Mouse (Mus musculus): ENCODE measurements at regions not wholly inside any gene's neighbourhood (a gene's known extent, or its start where the extent isn't known, plus 50 kb on each side); places are given as distances from the start of the nearest gene placed in this dataset.

DNA sequence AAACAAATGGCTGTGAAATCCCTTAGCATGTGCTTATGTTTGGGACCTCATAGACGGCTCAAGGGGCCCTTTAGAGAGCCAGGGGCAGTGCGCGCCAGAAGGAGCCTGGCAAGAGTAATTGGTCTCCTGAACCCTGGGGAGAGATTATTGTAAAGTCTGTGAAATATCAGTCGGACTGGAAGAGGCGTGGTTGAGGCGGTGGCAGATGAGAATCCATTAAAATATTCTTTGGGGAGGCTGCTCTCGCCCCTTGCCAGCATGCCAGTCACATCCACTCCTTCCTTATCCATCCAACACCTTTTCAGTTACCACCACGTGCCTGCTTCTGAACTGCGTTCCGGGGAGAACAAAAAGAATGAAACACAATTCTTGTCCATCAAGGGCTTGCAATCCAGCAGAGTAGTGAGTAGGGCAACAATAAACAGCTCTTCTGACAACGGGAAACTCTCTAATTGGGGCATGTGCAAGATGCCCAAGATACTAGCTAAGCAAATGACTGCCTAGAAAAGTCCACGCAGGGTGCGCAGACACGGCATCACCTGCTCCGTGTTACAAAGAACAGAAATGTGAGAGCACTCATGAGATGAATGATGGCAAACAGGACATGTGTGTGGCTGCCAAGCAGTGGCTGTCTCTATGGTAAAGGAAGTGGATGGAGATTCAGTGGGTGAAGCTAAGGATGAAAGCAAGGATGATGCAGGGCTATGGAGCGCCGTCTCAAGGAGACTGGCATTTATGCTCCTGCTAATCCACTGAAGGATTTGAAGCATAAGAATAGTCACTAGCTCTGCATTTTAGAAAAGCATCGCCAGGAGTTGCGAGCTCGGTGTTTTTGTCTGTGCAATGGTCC is 320.6 kb upstream of the Zfp462 start:
- no peaks in the 10 kb centered on the region for H3K4me1 ChIP-seq (replicated peaks; ENCODE audit: control insufficient read depth, insufficient read depth, low read length)
- H3K36me3 ChIP-seq (ENCODE audit: control insufficient read depth, insufficient read depth, low read length) = no peaks in the 10 kb centered on the region
- H3K4me3 ChIP-seq (ENCODE audit: low read depth, low read length) = no peak overlapping the region
- no peak overlapping the region for H3K9ac ChIP-seq (ENCODE audit: low read length)
- no peaks in the 10 kb centered on the region for H3K27me3 ChIP-seq (replicated peaks; ENCODE audit: control insufficient read depth, insufficient read depth, low read length)
- DNase-seq (ENCODE audit: low spot score) = no peak
- no peak for ATAC-seq (replicated peaks; ENCODE audit: low FRiP score, low TSS enrichment, low read depth)
- 0 out of 2 replicates have a peak, but pooled peaks cover 3% of the 10 kb centered on the region for H3K9me3 ChIP-seq (ENCODE audit: control insufficient read depth, low read length)
- no peak overlapping the region for H3K4me2 ChIP-seq (ENCODE audit: low read length)
- H3K27ac ChIP-seq (ENCODE audit: low read depth) = no peak overlapping the region
- 80% methylated on average over 20 of the region's 20 CpGs for WGBS

DNA sequence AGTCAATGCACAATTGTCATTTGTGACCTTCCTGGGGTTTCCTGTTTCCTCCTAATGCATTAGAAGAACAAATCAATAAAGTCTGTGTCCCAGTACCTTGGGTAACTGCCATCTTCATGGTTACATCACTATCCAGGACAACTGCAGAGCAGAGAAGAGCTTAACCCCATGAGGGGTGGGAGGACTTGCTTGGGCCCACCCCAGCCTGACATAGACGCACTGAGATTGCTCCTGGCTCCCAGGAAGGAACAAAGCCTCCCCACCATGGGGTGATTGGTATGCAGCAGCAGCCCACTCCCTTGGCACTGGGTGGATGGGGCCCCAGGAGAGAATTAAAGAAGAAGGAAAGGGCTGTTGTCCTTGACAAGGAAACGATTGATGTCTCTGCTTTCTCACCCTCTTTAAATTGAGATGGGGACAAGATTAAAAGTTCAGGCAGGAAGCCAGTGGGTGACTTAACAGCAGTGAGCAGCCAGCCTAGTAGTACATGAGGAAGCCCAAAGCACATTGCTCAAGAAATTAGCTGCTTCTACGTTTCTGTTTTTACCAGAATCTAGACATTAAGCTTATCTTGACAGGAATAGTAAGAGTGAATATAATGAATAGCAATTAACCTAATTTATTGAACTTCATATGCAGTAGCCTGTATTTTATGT is 307.7 kb upstream of the Zfp462 start:
- DNase-seq (ENCODE audit: low spot score) (no peak), ATAC-seq (replicated peaks; ENCODE audit: low FRiP score, low TSS enrichment, low read depth) (no peak)
- 35% methylated on average over 3 of the region's 3 CpGs for WGBS
- H3K4me1 ChIP-seq (replicated peaks; ENCODE audit: control insufficient read depth, insufficient read depth, low read length) = no peaks in the 10 kb centered on the region
- no peaks in the 10 kb centered on the region for H3K36me3 ChIP-seq (ENCODE audit: control insufficient read depth, insufficient read depth, low read length)
- H3K9me3 ChIP-seq (ENCODE audit: control insufficient read depth, low read length) = no peaks in the 10 kb centered on the region
- H3K4me2 ChIP-seq (ENCODE audit: low read length) = no peak overlapping the region
- no peaks in the 10 kb centered on the region for H3K27me3 ChIP-seq (replicated peaks; ENCODE audit: control insufficient read depth, insufficient read depth, low read length)
- no peak overlapping the region for H3K27ac ChIP-seq (ENCODE audit: low read depth)
- H3K4me3 ChIP-seq (ENCODE audit: low read depth, low read length) = no peak overlapping the region
- H3K9ac ChIP-seq (ENCODE audit: low read length) = no peak overlapping the region

DNA sequence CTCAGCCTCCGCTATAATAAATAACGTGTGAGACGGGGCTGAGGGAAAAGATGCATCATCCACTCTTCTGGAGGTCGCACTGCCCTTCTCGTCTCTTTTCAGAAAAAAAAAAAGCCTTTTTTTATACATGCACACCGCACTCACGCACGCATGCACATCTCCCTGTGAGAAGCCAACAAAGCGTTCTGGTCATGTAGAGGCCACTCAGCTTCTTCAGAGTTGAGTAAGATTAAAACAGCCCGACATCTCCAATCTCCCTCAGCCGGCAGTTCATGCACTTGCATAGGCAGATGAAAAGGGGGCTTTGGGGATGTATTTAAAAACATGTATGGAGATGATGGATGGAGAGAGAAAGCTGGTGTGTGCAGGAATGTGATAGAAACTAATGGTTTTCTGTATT is 298.8 kb upstream of the Zfp462 start:
- Histone ChIP-seq H3K9me3 (ENCODE audit: control insufficient read depth, low read length) (no peaks in the 10 kb centered on the region), H3K27ac (ENCODE audit: low read depth) (no peak overlapping the region), H3K4me3 (ENCODE audit: low read depth, low read length) (no peak overlapping the region), H3K9ac (ENCODE audit: low read length) (no peak overlapping the region), H3K27me3 (replicated peaks; ENCODE audit: control insufficient read depth, insufficient read depth, low read length) (no peaks in the 10 kb centered on the region), H3K4me1 (replicated peaks; ENCODE audit: control insufficient read depth, insufficient read depth, low read length) (no peaks in the 10 kb centered on the region), H3K36me3 (ENCODE audit: control insufficient read depth, insufficient read depth, low read length) (no peaks in the 10 kb centered on the region), H3K4me2 (ENCODE audit: low read length) (no peak overlapping the region)
- no peak for DNase-seq (ENCODE audit: low spot score)
- ATAC-seq (replicated peaks; ENCODE audit: low FRiP score, low TSS enrichment, low read depth) = no peak
- WGBS = 66% methylated on average over 11 of the region's 11 CpGs

DNA sequence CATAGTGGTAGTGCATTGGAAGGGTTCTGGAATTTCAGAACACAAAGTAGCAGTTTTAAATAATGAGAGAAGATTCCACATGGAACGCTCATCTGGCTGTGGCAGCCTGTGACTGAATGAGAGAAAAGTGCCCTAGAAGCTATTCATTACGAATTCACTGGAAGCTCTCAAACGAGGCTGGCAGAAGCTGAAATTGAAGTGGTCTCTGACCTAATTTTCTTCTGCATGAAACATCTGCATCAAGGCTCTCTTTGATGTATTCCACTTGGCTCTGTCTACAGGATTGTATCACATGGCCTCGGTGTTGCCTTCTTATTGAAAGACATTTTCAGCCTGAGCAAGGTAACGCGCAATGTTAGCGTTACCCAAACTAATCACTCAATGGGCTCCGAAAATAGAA is 298.4 kb upstream of the Zfp462 start:
- ATAC-seq (replicated peaks; ENCODE audit: low FRiP score, low TSS enrichment, low read depth) (no peak), DNase-seq (ENCODE audit: low spot score) (no peak)
- Histone ChIP-seq H3K9ac (ENCODE audit: low read length) (no peak overlapping the region), H3K4me3 (ENCODE audit: low read depth, low read length) (no peak overlapping the region), H3K27ac (ENCODE audit: low read depth) (no peak overlapping the region), H3K9me3 (ENCODE audit: control insufficient read depth, low read length) (no peaks in the 10 kb centered on the region), H3K36me3 (ENCODE audit: control insufficient read depth, insufficient read depth, low read length) (no peaks in the 10 kb centered on the region), H3K4me1 (replicated peaks; ENCODE audit: control insufficient read depth, insufficient read depth, low read length) (no peaks in the 10 kb centered on the region), H3K27me3 (replicated peaks; ENCODE audit: control insufficient read depth, insufficient read depth, low read length) (no peaks in the 10 kb centered on the region), H3K4me2 (ENCODE audit: low read length) (no peak overlapping the region)
- 65% methylated on average over 8 of the region's 8 CpGs for WGBS

DNA sequence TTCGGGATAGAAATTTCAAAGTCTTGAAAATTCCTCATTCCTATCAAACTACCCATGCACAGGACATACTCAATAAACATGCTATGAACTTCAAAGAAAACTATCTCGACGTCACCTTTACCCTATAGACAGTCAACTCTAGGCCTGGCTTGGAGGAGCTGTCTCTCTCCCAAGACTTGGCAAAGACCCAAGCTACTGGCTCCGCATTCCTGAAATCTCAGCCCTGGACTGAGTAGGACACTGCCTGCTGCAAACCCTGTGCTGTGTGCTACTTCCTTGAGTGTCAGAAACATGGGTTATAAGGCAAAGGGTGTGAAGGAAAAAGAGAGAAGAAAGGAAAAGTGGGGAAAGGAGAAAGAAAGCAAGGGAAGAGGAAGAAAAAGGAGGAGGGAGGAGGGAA is 296.6 kb upstream of the Zfp462 start:
- Histone ChIP-seq H3K4me3 (ENCODE audit: low read depth, low read length) (no peak overlapping the region), H3K4me1 (replicated peaks; ENCODE audit: control insufficient read depth, insufficient read depth, low read length) (no peaks in the 10 kb centered on the region), H3K36me3 (ENCODE audit: control insufficient read depth, insufficient read depth, low read length) (no peaks in the 10 kb centered on the region), H3K9me3 (ENCODE audit: control insufficient read depth, low read length) (no peaks in the 10 kb centered on the region), H3K27me3 (replicated peaks; ENCODE audit: control insufficient read depth, insufficient read depth, low read length) (no peaks in the 10 kb centered on the region), H3K9ac (ENCODE audit: low read length) (no peak overlapping the region), H3K27ac (ENCODE audit: low read depth) (no peak overlapping the region), H3K4me2 (ENCODE audit: low read length) (no peak overlapping the region)
- 67% methylated on average over 4 of the region's 4 CpGs for WGBS
- no peak for DNase-seq (ENCODE audit: low spot score)
- ATAC-seq (replicated peaks; ENCODE audit: low FRiP score, low TSS enrichment, low read depth) = no peak

DNA sequence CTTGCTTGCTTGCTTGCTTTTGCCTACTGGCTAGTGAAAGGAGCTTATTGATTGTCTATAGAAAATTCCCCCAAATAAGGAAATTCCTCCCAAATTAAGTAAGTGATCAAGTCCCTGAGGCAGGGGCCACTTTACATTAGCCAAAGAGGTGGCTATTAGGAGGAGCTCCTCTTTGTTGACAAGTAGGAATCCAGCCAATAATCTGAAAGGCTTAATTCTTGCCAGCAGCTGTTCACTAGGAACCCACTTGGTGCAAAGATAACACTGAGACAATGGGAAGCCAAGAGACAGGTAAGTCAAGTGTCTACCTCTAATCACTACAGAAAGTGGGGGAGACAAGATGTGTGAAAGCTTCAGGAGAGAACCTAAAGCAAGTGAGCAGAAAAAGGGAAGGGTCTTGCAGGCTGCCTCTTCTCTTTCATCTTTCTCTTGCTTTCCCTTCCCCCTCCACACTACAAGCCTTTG is 293.2 kb upstream of the Zfp462 start:
- no peaks in the 10 kb centered on the region for H3K27me3 ChIP-seq (replicated peaks; ENCODE audit: control insufficient read depth, insufficient read depth, low read length)
- H3K9me3 ChIP-seq (ENCODE audit: control insufficient read depth, low read length) = no peaks in the 10 kb centered on the region
- H3K4me1 ChIP-seq (replicated peaks; ENCODE audit: control insufficient read depth, insufficient read depth, low read length) = no peaks in the 10 kb centered on the region
- ATAC-seq (replicated peaks; ENCODE audit: low FRiP score, low TSS enrichment, low read depth) (no peak), DNase-seq (ENCODE audit: low spot score) (no peak)
- H3K4me2 ChIP-seq (ENCODE audit: low read length) = no peak overlapping the region
- no peak overlapping the region for H3K4me3 ChIP-seq (ENCODE audit: low read depth, low read length)
- no peak overlapping the region for H3K27ac ChIP-seq (ENCODE audit: low read depth)
- no peaks in the 10 kb centered on the region for H3K36me3 ChIP-seq (ENCODE audit: control insufficient read depth, insufficient read depth, low read length)
- no peak overlapping the region for H3K9ac ChIP-seq (ENCODE audit: low read length)

DNA sequence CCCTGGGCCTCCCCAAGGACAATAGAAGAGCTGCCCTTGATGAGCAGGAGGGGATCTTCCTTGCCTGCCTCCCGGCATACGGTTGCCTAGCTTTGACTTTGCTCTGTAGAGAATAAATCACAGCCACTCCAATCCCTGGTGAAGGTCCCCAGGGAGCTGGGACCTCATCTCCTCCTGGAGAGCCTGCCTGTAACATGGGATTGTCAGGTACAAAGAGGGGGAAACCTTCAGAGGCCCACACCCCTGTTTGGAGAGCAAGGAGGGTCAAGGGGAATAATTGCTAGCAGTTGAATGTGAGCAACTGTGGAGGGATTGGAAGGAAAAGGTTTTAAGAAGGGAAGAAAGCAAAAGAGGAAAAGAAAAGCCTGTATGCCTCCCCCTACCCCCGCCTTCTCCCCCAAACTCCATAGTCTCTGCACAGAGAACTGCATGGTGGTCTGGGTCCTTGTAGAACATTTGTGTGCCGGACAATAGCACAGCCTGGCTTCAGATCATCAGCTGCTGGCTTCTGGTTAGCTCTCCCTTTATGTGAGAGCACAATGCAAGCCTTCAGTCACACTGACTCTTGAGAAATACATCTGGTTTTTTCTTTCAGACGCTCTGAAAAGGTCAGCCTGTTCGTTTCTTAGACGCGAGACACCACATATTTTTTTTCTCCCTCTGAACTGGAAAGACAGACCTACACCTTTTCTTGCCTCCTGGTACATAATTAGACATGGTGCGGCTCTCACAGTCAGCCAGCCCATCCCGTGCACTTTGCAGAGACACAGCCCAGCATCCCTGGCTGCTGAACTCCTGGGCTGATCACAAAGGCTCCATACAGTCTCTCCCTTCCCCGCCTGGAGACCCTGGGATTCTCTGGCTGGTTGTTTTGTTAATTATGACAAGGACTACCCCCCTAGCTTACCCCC is 292.5 kb upstream of the Zfp462 start:
- Histone ChIP-seq H3K9ac (ENCODE audit: low read length) (no peak overlapping the region), H3K4me1 (replicated peaks; ENCODE audit: control insufficient read depth, insufficient read depth, low read length) (no peaks in the 10 kb centered on the region), H3K4me3 (ENCODE audit: low read depth, low read length) (no peak overlapping the region), H3K36me3 (ENCODE audit: control insufficient read depth, insufficient read depth, low read length) (no peaks in the 10 kb centered on the region), H3K27ac (ENCODE audit: low read depth) (peak overlapping the region; percentile 5; the same call in 1 of the 2 replicates), H3K9me3 (ENCODE audit: control insufficient read depth, low read length) (no peaks in the 10 kb centered on the region), H3K4me2 (ENCODE audit: low read length) (no peak overlapping the region), H3K27me3 (replicated peaks; ENCODE audit: control insufficient read depth, insufficient read depth, low read length) (no peaks in the 10 kb centered on the region)
- DNase-seq (ENCODE audit: low spot score) = no peak
- ATAC-seq (replicated peaks; ENCODE audit: low FRiP score, low TSS enrichment, low read depth) = 0 out of 2 replicates have a peak, but pooled peaks have one; percentile 43
- 53% methylated on average over 11 of the region's 11 CpGs for WGBS

DNA sequence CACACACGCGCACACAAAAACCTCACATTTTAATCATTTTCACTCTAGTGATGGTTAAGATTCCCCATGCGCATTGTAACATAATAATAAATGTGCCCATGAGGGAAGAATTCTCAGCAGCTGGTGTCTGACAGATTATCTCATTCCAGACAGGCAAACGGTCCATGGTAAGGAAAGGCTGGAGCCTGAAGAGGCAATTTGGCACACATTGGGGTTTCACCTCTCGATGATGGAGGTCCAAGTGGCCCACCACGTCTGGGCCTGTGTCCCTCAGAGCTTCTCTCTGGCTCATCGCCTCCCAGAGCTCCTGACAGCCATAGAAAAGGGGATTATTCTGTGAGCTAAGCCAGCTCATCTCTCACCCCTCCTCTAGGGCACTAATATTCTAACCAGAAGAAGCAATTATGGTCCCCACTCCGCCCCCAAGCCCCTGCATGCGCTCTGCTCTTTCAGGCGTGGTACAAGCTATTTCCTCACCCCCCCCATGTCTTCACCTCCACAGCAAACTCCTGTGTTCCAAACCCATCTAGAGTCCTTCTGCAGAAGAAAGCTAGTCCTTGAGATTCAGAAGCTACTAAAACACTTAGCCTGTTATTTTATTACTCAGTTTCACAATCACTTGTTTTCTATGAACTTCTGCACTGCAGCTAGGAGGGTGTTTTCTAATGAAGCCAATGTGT is 291.6 kb upstream of the Zfp462 start:
- H3K27ac ChIP-seq (ENCODE audit: low read depth) = no peak overlapping the region
- DNase-seq (ENCODE audit: low spot score) = no peak
- 73% methylated on average over 10 of the region's 10 CpGs for WGBS

More for the DNA sequence above, 291.6 kb upstream of the Zfp462 start:
- ATAC-seq (replicated peaks; ENCODE audit: low FRiP score, low TSS enrichment, low read depth) = no peak
- no peak overlapping the region for H3K9ac ChIP-seq (ENCODE audit: low read length)
- H3K4me3 ChIP-seq (ENCODE audit: low read depth, low read length) = no peak overlapping the region
- H3K36me3 ChIP-seq (ENCODE audit: control insufficient read depth, insufficient read depth, low read length) = no peaks in the 10 kb centered on the region
- H3K4me1 ChIP-seq (replicated peaks; ENCODE audit: control insufficient read depth, insufficient read depth, low read length) = no peaks in the 10 kb centered on the region
- no peaks in the 10 kb centered on the region for H3K9me3 ChIP-seq (ENCODE audit: control insufficient read depth, low read length)
- H3K27me3 ChIP-seq (replicated peaks; ENCODE audit: control insufficient read depth, insufficient read depth, low read length) = no peaks in the 10 kb centered on the region
- no peak overlapping the region for H3K4me2 ChIP-seq (ENCODE audit: low read length)
